Comparison of ENCODE assay signal across 9 mouse cellular contexts in the genomic region with DNA sequence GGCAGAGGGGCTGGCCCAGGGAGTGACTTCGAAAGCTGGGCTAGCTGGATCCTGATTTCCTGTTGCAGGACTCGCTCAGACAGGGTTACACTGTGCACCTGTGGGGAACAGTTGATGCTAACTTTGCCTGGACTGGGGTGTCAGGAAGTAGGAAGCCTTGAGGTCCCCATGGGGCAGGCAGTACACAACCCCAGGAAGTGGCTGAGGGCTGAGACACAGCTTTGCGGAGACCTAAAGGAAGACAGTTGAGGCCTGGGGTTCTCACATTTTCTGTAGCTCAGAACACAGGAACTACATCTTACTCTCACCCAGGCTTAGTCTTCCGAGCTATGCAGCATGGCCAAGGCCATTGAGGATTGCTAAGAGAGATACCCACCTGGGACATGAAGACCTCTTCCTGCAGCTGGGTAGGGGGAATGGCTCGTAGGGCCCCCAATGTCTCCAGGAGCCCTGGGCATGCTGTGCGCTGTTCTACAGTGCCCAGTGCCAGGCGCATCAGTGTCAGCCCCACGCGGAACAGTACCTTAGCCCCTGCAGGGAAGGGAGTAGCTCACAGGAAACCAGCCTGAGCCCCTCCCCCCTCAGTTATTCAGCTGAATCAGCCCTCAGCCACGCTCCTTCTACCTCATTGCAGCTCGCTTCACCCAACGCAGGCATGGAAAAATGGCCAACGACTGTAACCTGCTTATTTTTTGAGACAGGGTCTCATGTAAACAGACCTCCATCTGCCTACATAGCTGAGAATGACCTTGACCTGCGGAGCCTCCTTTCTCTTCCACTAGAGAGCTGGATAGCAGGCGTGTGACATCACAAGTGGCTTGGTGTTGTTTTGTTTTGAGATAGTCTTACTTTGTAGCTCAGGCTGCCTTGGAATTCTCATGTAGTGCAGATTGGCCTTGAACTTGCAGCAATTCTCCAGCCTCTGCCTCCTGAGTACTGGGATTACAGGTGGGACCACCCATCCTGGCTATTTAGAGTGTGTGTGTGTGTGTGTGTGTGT. TPM values are rescaled to one million over a fixed set of nuclear protein-coding genes. Genes with fewer than 3 reads are reported as not detected.
DNase-seq lines count a peak whose midpoint lies in the region; ATAC-seq and TF ChIP-seq lines count a peak whose summit lies in the region.
"Had no signal": no experiment of that assay in that cellular context is flagged by ENCODE, and none has a peak within 500 bp of the region (broad histone marks: within the 10 kb centered on the region; RNA-seq: fewer than 3 reads in every experiment).

No protein-coding gene starts in this region.

- H3K4me1 ChIP-seq in heart, embryonic 12.5 days (replicated peaks): peaks cover 37% of the 10 kb centered on the region
- H3K4me1 ChIP-seq in E14TG2a.4 (replicated peaks; ENCODE audit: low read depth, low read length): peaks cover 81% of the 10 kb centered on the region
- H3K4me1 ChIP-seq in limb, embryonic 12.5 days (replicated peaks): peaks cover 13% of the 10 kb centered on the region
- H3K4me1 ChIP-seq in small intestine, adult 2 months (ENCODE audit: control insufficient read depth, insufficient read depth, insufficient read length, low read length): no peaks in the 10 kb centered on the region; the same call in 1 of the 2 replicates
- H3K4me1 ChIP-seq in forebrain, embryonic 16.5 days (replicated peaks; ENCODE audit: control insufficient read depth, insufficient read depth, low read length): peaks cover 6% of the 10 kb centered on the region

- no peak for DNase-seq in heart, adult 9 months (ENCODE audit: low spot score in 2 of 2)
- DNase-seq in gastrocnemius, postnatal 10 days: no peak
- no peak for DNase-seq in urinary bladder, adult 2 months (ENCODE audit: low spot score)

- H3K4me3 ChIP-seq in heart, embryonic 12.5 days: no peak overlapping the region
- H3K4me3 ChIP-seq in E14TG2a.4 (replicated peaks; ENCODE audit: low read length): peak overlapping the region; percentile 62
- H3K4me3 ChIP-seq in limb, embryonic 12.5 days (replicated peaks): no peak overlapping the region
- 0 out of 2 replicates have a peak overlapping the region, but pooled peaks have one; percentile 4 for H3K4me3 ChIP-seq in small intestine, adult 2 months (ENCODE audit: low read depth, low read length)
- no peak overlapping the region for H3K4me3 ChIP-seq in forebrain, embryonic 16.5 days (replicated peaks; ENCODE audit: low read length)
- H3K4me3 ChIP-seq: embryonic facial prominence, embryonic 12.5 days had no signal

- no peak for TF ChIP-seq CTCF in E14TG2a.4 (conservative IDR thresholded peaks at IDR 0.05; ENCODE audit: low read length)
- no peak for TF ChIP-seq CTCF in small intestine, adult 2 months (IDR thresholded peaks at IDR 0.05; ENCODE audit: extremely low read depth, insufficient read length, insufficient replicate concordance, low read depth, low read length)

- 0 out of 2 replicates have a peak overlapping the region, but pooled peaks have one; percentile 2 for H3K9ac ChIP-seq in heart, embryonic 12.5 days
- H3K9ac ChIP-seq in limb, embryonic 12.5 days (replicated peaks): peak overlapping the region; percentile 40
- no peak overlapping the region for H3K9ac ChIP-seq in forebrain, embryonic 16.5 days (replicated peaks; ENCODE audit: low read depth, low read length)
- H3K9ac ChIP-seq: embryonic facial prominence, embryonic 12.5 days had no signal

- TF ChIP-seq POLR2A in small intestine, adult 2 months (IDR thresholded peaks at IDR 0.05; ENCODE audit: low read depth, low read length): no peak

- H3K4me2 ChIP-seq in heart, embryonic 12.5 days: peak overlapping the region; percentile 12; the same call in 1 of the 2 replicates
- H3K4me2 ChIP-seq in limb, embryonic 12.5 days: no peak overlapping the region
- no peak overlapping the region for H3K4me2 ChIP-seq in forebrain, embryonic 16.5 days (ENCODE audit: low read length)
- H3K4me2 ChIP-seq: embryonic facial prominence, embryonic 12.5 days had no signal

- 0 out of 2 replicates have a peak overlapping the region, but pooled peaks have one; percentile 28 for H3K27ac ChIP-seq in heart, embryonic 12.5 days (ENCODE audit: poor library complexity, severe bottlenecking)
- peak overlapping the region; percentile 35 for H3K27ac ChIP-seq in limb, embryonic 12.5 days
- H3K27ac ChIP-seq in small intestine, adult 2 months (ENCODE audit: insufficient read depth, low read depth, low read length): peak overlapping the region; percentile 64
- no peak overlapping the region for H3K27ac ChIP-seq in forebrain, embryonic 16.5 days (ENCODE audit: low read length)
- H3K27ac ChIP-seq: embryonic facial prominence, embryonic 12.5 days had no signal

- H3K9me3 ChIP-seq in heart, embryonic 12.5 days (replicated peaks): no peaks in the 10 kb centered on the region
- no peaks in the 10 kb centered on the region for H3K9me3 ChIP-seq in E14TG2a.4 (ENCODE audit: low read length)
- no peaks in the 10 kb centered on the region for H3K9me3 ChIP-seq in limb, embryonic 12.5 days
- no peaks in the 10 kb centered on the region for H3K9me3 ChIP-seq in forebrain, embryonic 16.5 days (ENCODE audit: control insufficient read depth, low read length)
- H3K9me3 ChIP-seq: embryonic facial prominence, embryonic 12.5 days had no signal

- H3K36me3 ChIP-seq in heart, embryonic 12.5 days: no peaks in the 10 kb centered on the region
- no peaks in the 10 kb centered on the region for H3K36me3 ChIP-seq in E14TG2a.4 (ENCODE audit: insufficient read depth, low read length)
- no peaks in the 10 kb centered on the region for H3K36me3 ChIP-seq in limb, embryonic 12.5 days
- H3K36me3 ChIP-seq in small intestine, adult 2 months (ENCODE audit: control insufficient read depth, insufficient read depth, low read length): no peaks in the 10 kb centered on the region
- no peaks in the 10 kb centered on the region for H3K36me3 ChIP-seq in forebrain, embryonic 16.5 days (ENCODE audit: control insufficient read depth, insufficient read depth)
- H3K36me3 ChIP-seq: embryonic facial prominence, embryonic 12.5 days had no signal

- WGBS in heart, embryonic 12.5 days: 42% methylated on average over 15 of the region's 15 CpGs
- 68% methylated on average over 15 of the region's 15 CpGs for WGBS in limb, embryonic 12.5 days
- WGBS in small intestine, adult 2 months: 61% methylated on average over 15 of the region's 15 CpGs
- 62% methylated on average over 15 of the region's 15 CpGs for WGBS in forebrain, embryonic 16.5 days

- ATAC-seq in heart, embryonic 12.5 days (ENCODE audit: insufficient number of reproducible peaks, low FRiP score): peak; percentile 33; the same call in 1 of the 2 replicates
- no peak for ATAC-seq in limb, embryonic 12.5 days (ENCODE audit: insufficient number of reproducible peaks, insufficient read depth, low FRiP score, low TSS enrichment, low read depth)
- no peak for ATAC-seq in forebrain, embryonic 16.5 days

- H3K27me3 ChIP-seq in heart, embryonic 12.5 days (replicated peaks): no peaks in the 10 kb centered on the region
- H3K27me3 ChIP-seq in E14TG2a.4 (ENCODE audit: insufficient read depth, low read length): no peaks in the 10 kb centered on the region
- H3K27me3 ChIP-seq in limb, embryonic 12.5 days: no peaks in the 10 kb centered on the region
- H3K27me3 ChIP-seq in small intestine, adult 2 months (ENCODE audit: control insufficient read depth, insufficient read depth, low read length): no peaks in the 10 kb centered on the region
- H3K27me3 ChIP-seq in forebrain, embryonic 16.5 days (replicated peaks; ENCODE audit: control insufficient read depth, insufficient read depth, low read length): no peaks in the 10 kb centered on the region
- H3K27me3 ChIP-seq: embryonic facial prominence, embryonic 12.5 days had no signal

RNA-seq across cellular contexts. Expression of gene Tbc1d10c, which starts 5.8 kb away (rescaled TPM):
- 1.5 and 1.6 TPM in 2 replicates for polyA plus RNA-seq in heart, embryonic 12.5 days (2016; fragmentation: Nextera tagmentation; extraction: Ambion mirVana)
- 0.60 and 1.5 TPM in 2 replicates for polyA plus RNA-seq in limb, embryonic 12.5 days (2016; fragmentation: Nextera tagmentation; extraction: Ambion mirVana)
- polyA plus RNA-seq in small intestine, adult 2 months (2012; rRNA removed): 15.3 and 21.9 TPM in 2 replicates
- 1 to 10 TPM; 3.2 to 3.8 TPM for total RNA-seq in gastrocnemius, postnatal 10 days (2021)
- polyA plus RNA-seq in forebrain, embryonic 16.5 days (2015; fragmentation: Nextera tagmentation; extraction: Ambion mirVana): 0.29 and 0.42 TPM in 2 replicates
- 2.9 and 3.9 TPM in 2 replicates for polyA plus RNA-seq in urinary bladder, adult 2 months (2012; rRNA removed)

RNA-seq across cellular contexts. Expression of gene Ppp1ca, which starts 6.6 kb away (rescaled TPM):
- 627 and 649 TPM in 2 replicates for polyA plus RNA-seq in heart, embryonic 12.5 days (2016; fragmentation: Nextera tagmentation; extraction: Ambion mirVana)
- 834 and 845 TPM in 2 replicates for polyA plus RNA-seq in limb, embryonic 12.5 days (2016; fragmentation: Nextera tagmentation; extraction: Ambion mirVana)
- 142 and 258 TPM in 2 replicates for polyA plus RNA-seq in small intestine, adult 2 months (2012; rRNA removed)
- total RNA-seq in gastrocnemius, postnatal 10 days (2021): 100 to 1,000 TPM; 339 to 348 TPM
- 551 and 574 TPM in 2 replicates for polyA plus RNA-seq in forebrain, embryonic 16.5 days (2015; fragmentation: Nextera tagmentation; extraction: Ambion mirVana)
- polyA plus RNA-seq in urinary bladder, adult 2 months (2012; rRNA removed): 257 and 304 TPM in 2 replicates

RNA-seq across cellular contexts. Expression of gene Carns1, which starts 10.0 kb away (rescaled TPM):
- polyA plus RNA-seq in heart, embryonic 12.5 days (2016; fragmentation: Nextera tagmentation; extraction: Ambion mirVana): 2.5 and 3.6 TPM in 2 replicates
- 2.3 and 3.1 TPM in 2 replicates for polyA plus RNA-seq in limb, embryonic 12.5 days (2016; fragmentation: Nextera tagmentation; extraction: Ambion mirVana)
- polyA plus RNA-seq in small intestine, adult 2 months (2012; rRNA removed): 3.7 and 4.4 TPM in 2 replicates
- 10 to 100 TPM; 33.1 to 47.1 TPM for total RNA-seq in gastrocnemius, postnatal 10 days (2021)
- polyA plus RNA-seq in forebrain, embryonic 16.5 days (2015; fragmentation: Nextera tagmentation; extraction: Ambion mirVana): 2.8 and 4.1 TPM in 2 replicates
- polyA plus RNA-seq in urinary bladder, adult 2 months (2012; rRNA removed): 18.7 and 21.7 TPM in 2 replicates

RNA-seq across cellular contexts. Expression of gene Rad9a, which starts 16.2 kb away (rescaled TPM):
- 22.6 and 23.1 TPM in 2 replicates for polyA plus RNA-seq in heart, embryonic 12.5 days (2016; fragmentation: Nextera tagmentation; extraction: Ambion mirVana)
- 38.4 and 44.9 TPM in 2 replicates for polyA plus RNA-seq in limb, embryonic 12.5 days (2016; fragmentation: Nextera tagmentation; extraction: Ambion mirVana)
- polyA plus RNA-seq in small intestine, adult 2 months (2012; rRNA removed): 8.2 and 12.2 TPM in 2 replicates
- total RNA-seq in gastrocnemius, postnatal 10 days (2021): 1 to 10 TPM; 4.1 to 6.0 TPM
- 22.6 and 26.1 TPM in 2 replicates for polyA plus RNA-seq in forebrain, embryonic 16.5 days (2015; fragmentation: Nextera tagmentation; extraction: Ambion mirVana)
- 19.2 and 23.2 TPM in 2 replicates for polyA plus RNA-seq in urinary bladder, adult 2 months (2012; rRNA removed)

RNA-seq across cellular contexts. Expression of gene Rps6kb2, which starts 22.1 kb away (rescaled TPM):
- 52.9 and 55.7 TPM in 2 replicates for polyA plus RNA-seq in heart, embryonic 12.5 days (2016; fragmentation: Nextera tagmentation; extraction: Ambion mirVana)
- 63.3 and 69.4 TPM in 2 replicates for polyA plus RNA-seq in limb, embryonic 12.5 days (2016; fragmentation: Nextera tagmentation; extraction: Ambion mirVana)
- 37.9 and 42.5 TPM in 2 replicates for polyA plus RNA-seq in small intestine, adult 2 months (2012; rRNA removed)
- 10 to 100 TPM; 25.3 to 30.9 TPM for total RNA-seq in gastrocnemius, postnatal 10 days (2021)
- polyA plus RNA-seq in forebrain, embryonic 16.5 days (2015; fragmentation: Nextera tagmentation; extraction: Ambion mirVana): 52.6 and 59.8 TPM in 2 replicates
- 42.6 and 51.9 TPM in 2 replicates for polyA plus RNA-seq in urinary bladder, adult 2 months (2012; rRNA removed)

Comparison
In these comparisons a context has a peak if more than half of its experiments do, and no peak if none do; other contexts are left out.
1. H3K4me3 ChIP-seq: peak in E14TG2a.4 (single experiment) and small intestine, adult 2 months (single experiment); none in heart, embryonic 12.5 days (single experiment), limb, embryonic 12.5 days (single experiment) and forebrain, embryonic 16.5 days (single experiment).